Mouse (Mus musculus) midbrain, embryonic 15.5 days (tissue): ENCODE measurements at regions not wholly inside any gene's neighbourhood (a gene's known extent, or its start where the extent isn't known, plus 50 kb on each side); places are given as distances from the start of the nearest gene placed in this dataset.
A peak's percentile ranks its signal among the peaks of the same experiment; 100 is the strongest.

Experiments
- ATAC-seq: fragments of 200-750 bp; cut with Nextera tagmentation; replicated peaks from 2 replicates; pipeline ENCODE4 v1.8.0; 2017; ENCODE audit warnings: moderate TSS enrichment
- H3K27ac ChIP-seq: fragments of 300-500 bp; sonication (generic); 2 replicates; pipeline ENCODE4 v1.5.1; 2015; ENCODE audit warnings: mild to moderate bottlenecking, inconsistent platforms
- H3K27me3 ChIP-seq: fragments of 300-500 bp; sonication (generic); replicated peaks from 2 replicates; pipeline ENCODE4 v1.6.1; 2015; ENCODE audit warnings: inconsistent platforms
- H3K36me3 ChIP-seq: fragments of 300-500 bp; sonication (generic); replicated peaks from 2 replicates; pipeline ENCODE4 v1.6.1; 2015; ENCODE audit warnings: inconsistent platforms
- H3K4me1 ChIP-seq: fragments of 300-500 bp; sonication (generic); 2 replicates; pipeline ENCODE4 v1.6.1; 2015; ENCODE audit warnings: inconsistent platforms
- H3K4me2 ChIP-seq: fragments of 300-500 bp; sonication (generic); 2 replicates; pipeline ENCODE4 v1.6.1; 2015; ENCODE audit warnings: inconsistent platforms, mild to moderate bottlenecking, moderate library complexity
- H3K4me3 ChIP-seq: fragments of 300-500 bp; sonication (generic); 2 replicates; pipeline ENCODE4 v1.5.1; 2015; ENCODE audit warnings: mild to moderate bottlenecking, inconsistent platforms
- H3K9ac ChIP-seq: fragments of 300-500 bp; sonication (generic); 2 replicates; pipeline ENCODE4 v1.6.1; 2015; ENCODE audit warnings: mild to moderate bottlenecking, inconsistent platforms
- H3K9me3 ChIP-seq: fragments of 300-500 bp; sonication (generic); 2 replicates; pipeline ENCODE4 v1.6.1; 2016; ENCODE audit warnings: inconsistent platforms
- WGBS: fragments of 180-500 bp; shearing (Covaris S2); methylation state at CpG from one replicate; pipeline ENCODE4 v1.1.7; 2015; ENCODE audit warnings: mixed read lengths; 5-methylcytosine and 5-hydroxymethylcytosine counted together

DNA sequence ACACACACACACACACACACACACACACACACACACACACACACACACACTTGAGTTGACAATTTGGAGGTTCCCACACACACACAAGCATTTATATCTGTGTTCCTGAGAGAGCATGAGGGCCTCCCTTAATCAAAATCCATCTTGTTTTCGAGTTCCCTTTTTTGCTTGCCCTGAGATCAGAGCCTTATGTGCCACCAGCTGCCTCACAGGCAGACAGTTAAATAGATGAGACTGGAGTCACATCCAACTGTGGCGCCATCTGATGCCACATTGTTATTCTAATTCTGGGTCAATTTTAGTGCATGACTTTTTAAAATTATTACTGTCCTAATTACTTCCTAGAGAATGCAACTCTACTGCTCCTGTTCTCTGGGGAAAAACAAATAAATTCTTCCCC lies 91.2 kb upstream of the Syndig1 start:
- H3K36me3 ChIP-seq: no peaks in the 10 kb centered on the region
- H3K4me1 ChIP-seq: no peaks in the 10 kb centered on the region
- H3K9me3 ChIP-seq: no peaks in the 10 kb centered on the region
- H3K27me3 ChIP-seq: no peaks in the 10 kb centered on the region
- no peak overlapping the region for H3K4me2 ChIP-seq
- H3K4me3 ChIP-seq: no peak overlapping the region
- no peak overlapping the region for H3K27ac ChIP-seq
- no peak for ATAC-seq
- H3K9ac ChIP-seq: no peak overlapping the region
- 53% methylated on average over 2 of the region's 2 CpGs for WGBS

DNA sequence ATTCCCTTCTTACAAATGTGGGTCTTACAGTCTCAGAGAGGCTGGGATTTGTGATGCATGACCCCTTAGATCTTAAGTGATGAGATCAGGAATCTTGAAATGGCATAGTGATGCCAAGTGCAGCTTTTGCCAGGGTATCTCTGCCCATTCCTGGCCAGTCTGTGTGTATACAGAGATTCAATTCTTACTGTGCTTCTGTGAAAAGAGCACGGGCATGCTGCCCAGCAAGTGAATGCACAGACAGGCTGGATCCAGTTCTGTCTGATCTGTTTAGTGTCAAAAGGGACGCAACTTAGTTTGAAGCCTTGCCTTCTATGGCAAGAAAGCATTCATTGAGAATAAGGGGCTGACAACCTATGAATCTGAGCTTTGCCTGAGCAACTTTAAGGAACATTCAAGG lies 89.1 kb upstream of the Syndig1 start:
- Histone ChIP-seq H3K27me3 (no peaks in the 10 kb centered on the region), H3K36me3 (no peaks in the 10 kb centered on the region), H3K27ac (no peak overlapping the region), H3K4me3 (no peak overlapping the region), H3K9ac (no peak overlapping the region), H3K4me1 (no peaks in the 10 kb centered on the region), H3K4me2 (no peak overlapping the region), H3K9me3 (no peaks in the 10 kb centered on the region)
- ATAC-seq: peak; percentile 87
- WGBS: 71% methylated on average over 2 of the region's 2 CpGs

DNA sequence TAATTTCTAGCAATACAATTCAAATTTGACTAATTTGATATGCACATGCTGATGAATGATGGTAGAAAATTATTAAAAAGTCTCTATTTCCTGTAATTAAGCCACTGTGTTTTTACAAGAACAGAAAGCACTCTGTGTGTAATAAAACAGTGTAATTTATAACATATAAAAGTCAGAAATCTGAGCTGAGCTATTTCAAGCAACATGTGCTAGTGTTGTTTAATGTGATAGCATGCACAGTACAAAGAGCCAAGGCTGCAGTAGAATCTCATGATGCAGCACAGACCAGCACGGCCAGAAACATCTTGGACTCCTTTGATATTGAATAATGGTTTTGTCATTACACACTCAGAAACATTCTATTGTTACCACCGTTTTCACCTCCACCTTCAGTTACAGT lies 86.3 kb upstream of the Syndig1 start:
- Histone ChIP-seq H3K9me3 (no peaks in the 10 kb centered on the region), H3K9ac (no peak overlapping the region), H3K36me3 (no peaks in the 10 kb centered on the region), H3K27me3 (no peaks in the 10 kb centered on the region), H3K27ac (no peak overlapping the region), H3K4me2 (no peak overlapping the region), H3K4me1 (no peaks in the 10 kb centered on the region), H3K4me3 (no peak overlapping the region)
- ATAC-seq: no peak
- WGBS: 90% methylated on average over 2 of the region's 2 CpGs

DNA sequence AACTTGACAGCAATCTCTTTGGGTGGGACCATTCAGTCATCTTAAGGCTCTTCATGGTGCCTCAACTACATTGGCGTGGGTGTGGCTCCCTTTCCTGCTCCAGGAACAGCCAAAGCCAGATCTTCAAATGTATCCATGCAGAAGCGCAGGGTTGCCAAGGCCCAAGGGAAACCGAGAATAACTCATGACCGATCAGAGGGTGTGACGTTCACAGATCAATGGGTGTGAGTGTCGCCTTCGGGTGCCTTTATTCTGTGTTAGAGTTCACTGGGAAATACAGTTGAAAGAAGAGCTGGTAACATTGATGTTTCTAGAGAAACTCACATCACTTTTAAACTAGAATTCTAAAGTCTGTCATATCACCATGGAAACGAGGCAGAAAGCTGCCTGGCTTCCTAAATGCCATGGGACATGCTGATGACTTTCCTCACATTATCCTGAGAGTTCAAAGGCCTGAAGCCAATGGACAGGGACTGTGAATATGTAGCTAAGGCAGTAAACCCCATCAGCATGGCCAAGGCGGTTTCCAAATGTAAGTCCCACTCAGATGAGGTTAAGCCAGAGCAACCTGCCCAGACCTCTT lies 80.7 kb upstream of the Syndig1 start:
- Histone ChIP-seq H3K9ac (no peak overlapping the region), H3K4me2 (no peak overlapping the region), H3K27ac (no peak overlapping the region), H3K4me1 (no peaks in the 10 kb centered on the region), H3K36me3 (no peaks in the 10 kb centered on the region), H3K27me3 (no peaks in the 10 kb centered on the region), H3K4me3 (no peak overlapping the region), H3K9me3 (no peaks in the 10 kb centered on the region)
- ATAC-seq: peak; percentile 90
- 78% methylated on average over 9 of the region's 9 CpGs for WGBS

DNA sequence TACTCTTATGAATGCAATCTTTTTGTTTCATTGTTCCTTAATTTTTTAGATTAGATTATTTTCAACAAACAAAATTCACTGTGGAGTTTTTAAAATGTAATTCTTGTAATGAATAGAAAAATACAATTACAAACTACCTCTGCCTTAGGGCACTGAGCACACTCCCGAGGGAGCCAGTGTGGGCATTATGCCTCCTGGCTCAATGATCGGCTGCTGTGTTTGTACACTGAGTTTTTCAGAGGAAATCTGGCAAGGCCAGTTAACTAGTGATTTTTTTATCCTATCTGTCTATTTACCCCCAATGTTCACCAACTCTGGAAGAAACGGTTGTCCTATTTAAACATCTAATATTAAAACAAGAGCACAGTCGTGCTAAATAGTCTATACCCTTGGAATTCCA lies 69.9 kb upstream of the Syndig1 start:
- Histone ChIP-seq H3K27me3 (no peaks in the 10 kb centered on the region), H3K36me3 (no peaks in the 10 kb centered on the region), H3K4me1 (no peaks in the 10 kb centered on the region), H3K9ac (no peak overlapping the region), H3K9me3 (no peaks in the 10 kb centered on the region), H3K4me2 (no peak overlapping the region), H3K4me3 (no peak overlapping the region), H3K27ac (no peak overlapping the region)
- ATAC-seq: no peak
- 74% methylated on average over 4 of the region's 4 CpGs for WGBS

DNA sequence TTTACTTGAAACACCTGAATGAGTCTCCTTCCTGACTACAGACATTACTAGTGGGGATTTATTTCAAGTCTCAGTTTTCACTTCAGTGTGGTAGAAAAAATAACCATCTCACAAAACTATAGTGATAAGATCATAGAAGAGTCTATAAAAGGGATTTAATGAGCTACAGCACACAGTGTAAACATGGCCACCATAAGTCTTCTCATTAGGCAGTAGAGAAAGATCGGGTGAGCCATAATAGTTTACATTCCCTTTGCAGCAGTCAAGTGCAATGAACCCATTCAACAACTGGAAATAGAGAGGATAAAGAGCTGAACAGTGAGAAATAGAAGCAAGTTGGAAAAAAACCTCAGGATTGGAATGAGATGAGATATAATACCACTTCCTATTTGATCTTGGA lies 65.1 kb upstream of the Syndig1 start:
- no peaks in the 10 kb centered on the region for H3K36me3 ChIP-seq
- H3K27ac ChIP-seq: no peak overlapping the region
- 76% methylated on average over 1 of the region's 1 CpGs for WGBS
- no peak overlapping the region for H3K4me3 ChIP-seq
- no peaks in the 10 kb centered on the region for H3K9me3 ChIP-seq
- ATAC-seq: no peak
- no peaks in the 10 kb centered on the region for H3K27me3 ChIP-seq
- H3K4me1 ChIP-seq: no peaks in the 10 kb centered on the region
- no peak overlapping the region for H3K9ac ChIP-seq
- no peak overlapping the region for H3K4me2 ChIP-seq

DNA sequence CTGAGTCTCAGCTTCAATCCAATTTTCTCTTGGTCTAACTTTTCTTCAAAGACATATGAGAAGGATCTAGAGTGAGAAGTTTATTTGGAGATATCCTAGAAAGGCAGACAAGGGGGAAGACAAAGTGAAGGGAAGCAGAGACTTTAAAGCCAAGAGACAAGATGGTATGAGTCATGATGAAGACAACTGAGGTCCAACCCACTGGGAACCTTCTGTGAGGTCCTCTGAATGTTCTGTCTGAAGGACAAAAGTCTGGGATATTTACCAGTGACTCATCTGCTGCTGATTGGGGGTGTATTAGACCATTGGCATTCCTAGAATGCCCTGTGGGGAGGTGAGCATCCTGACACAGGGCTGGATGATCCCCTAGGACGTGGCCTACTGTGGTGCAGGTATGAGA lies 61.0 kb upstream of the Syndig1 start:
- Histone ChIP-seq H3K9ac (no peak overlapping the region), H3K27me3 (no peaks in the 10 kb centered on the region), H3K9me3 (no peaks in the 10 kb centered on the region), H3K36me3 (no peaks in the 10 kb centered on the region), H3K4me3 (no peak overlapping the region), H3K27ac (no peak overlapping the region), H3K4me1 (no peaks in the 10 kb centered on the region), H3K4me2 (no peak overlapping the region)
- 67% methylated on average over 1 of the region's 1 CpGs for WGBS
- ATAC-seq: no peak

DNA sequence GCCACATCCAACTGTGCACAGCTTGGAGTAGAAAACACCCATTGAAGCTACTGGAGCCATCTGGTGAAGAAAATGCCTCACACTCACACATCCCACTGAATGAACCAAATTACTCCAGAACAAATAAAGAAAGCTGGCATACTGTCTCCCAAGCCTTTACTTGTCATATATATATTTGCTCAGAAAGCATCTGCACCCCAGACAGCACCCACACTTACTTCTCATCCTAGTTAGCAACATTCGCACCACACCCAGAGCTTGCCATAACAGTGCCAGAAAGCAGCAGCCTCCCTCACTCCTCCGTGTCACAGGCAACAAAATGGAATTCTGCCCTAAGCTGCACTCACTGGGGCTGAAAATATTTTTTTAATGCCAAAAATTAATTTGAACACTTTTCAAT lies 60.5 kb upstream of the Syndig1 start:
- Histone ChIP-seq H3K9me3 (no peaks in the 10 kb centered on the region), H3K27me3 (no peaks in the 10 kb centered on the region), H3K4me2 (no peak overlapping the region), H3K36me3 (no peaks in the 10 kb centered on the region), H3K9ac (no peak overlapping the region), H3K4me3 (no peak overlapping the region), H3K27ac (no peak overlapping the region), H3K4me1 (no peaks in the 10 kb centered on the region)
- no peak for ATAC-seq
- whole genome bisulfite sequencing: 84% methylated on average over 2 of the region's 2 CpGs

DNA sequence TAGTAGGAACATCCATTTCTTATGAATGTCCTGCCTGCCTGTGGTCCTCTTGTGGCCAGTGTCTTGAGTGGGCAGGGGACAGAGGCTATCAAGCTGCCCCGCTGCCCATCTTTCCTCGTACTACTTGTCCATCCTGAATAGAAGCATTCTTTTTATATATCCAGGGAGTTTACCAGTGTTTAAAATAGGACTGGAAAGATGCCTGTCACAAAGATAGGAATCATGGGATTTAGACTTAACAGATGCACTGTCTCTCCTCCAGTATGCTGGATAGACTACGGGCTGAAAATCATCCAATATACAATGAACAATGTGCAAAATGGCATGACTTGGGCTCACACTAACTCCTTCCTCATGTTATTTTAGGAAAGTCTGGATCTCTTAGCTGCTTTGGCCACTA lies 51.7 kb upstream of the Syndig1 start:
- Histone ChIP-seq H3K36me3 (no peaks in the 10 kb centered on the region), H3K27ac (no peak overlapping the region), H3K4me2 (no peak overlapping the region), H3K9ac (no peak overlapping the region), H3K9me3 (no peaks in the 10 kb centered on the region), H3K4me3 (no peak overlapping the region), H3K4me1 (no peaks in the 10 kb centered on the region), H3K27me3 (no peaks in the 10 kb centered on the region)
- ATAC-seq: no peak
- WGBS: 90% methylated on average over 3 of the region's 3 CpGs
